Mouse (Mus musculus): ENCODE results near the gene Cdc6.

DNA sequence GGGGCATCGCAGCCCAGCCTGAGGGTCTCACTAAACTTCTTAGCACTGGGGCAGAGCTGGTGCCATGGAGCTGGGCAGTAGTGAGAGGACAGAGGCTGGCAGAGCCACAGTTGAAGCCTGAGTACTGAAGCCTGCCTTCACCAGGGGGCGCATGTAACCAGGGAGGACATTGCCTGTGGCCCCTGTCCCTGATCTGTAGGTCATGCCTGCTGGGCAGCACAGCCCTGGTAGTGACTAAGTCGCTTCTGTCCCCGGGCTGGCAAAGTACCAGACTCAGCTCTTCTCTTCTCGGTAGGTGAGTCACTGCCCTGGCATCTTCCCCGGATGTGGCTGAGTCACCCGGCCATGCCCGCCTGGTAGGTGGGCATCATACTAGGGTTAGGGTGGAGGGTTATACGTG, 25.6 kb downstream of the Cdc6 start:
- TF ChIP-seq GATA1 (IDR thresholded peaks at IDR 0.05; ENCODE audit: borderline replicate concordance, low read length): no peak
- TF ChIP-seq CTCF (IDR thresholded peaks at IDR 0.05; ENCODE audit: low read depth, low read length): no peak
- no peak for TF ChIP-seq TAL1 (conservative IDR thresholded peaks at IDR 0.05; ENCODE audit: low read depth, low read length)
